ENCODE assay signal across 8 mouse cellular contexts in the genomic region with DNA sequence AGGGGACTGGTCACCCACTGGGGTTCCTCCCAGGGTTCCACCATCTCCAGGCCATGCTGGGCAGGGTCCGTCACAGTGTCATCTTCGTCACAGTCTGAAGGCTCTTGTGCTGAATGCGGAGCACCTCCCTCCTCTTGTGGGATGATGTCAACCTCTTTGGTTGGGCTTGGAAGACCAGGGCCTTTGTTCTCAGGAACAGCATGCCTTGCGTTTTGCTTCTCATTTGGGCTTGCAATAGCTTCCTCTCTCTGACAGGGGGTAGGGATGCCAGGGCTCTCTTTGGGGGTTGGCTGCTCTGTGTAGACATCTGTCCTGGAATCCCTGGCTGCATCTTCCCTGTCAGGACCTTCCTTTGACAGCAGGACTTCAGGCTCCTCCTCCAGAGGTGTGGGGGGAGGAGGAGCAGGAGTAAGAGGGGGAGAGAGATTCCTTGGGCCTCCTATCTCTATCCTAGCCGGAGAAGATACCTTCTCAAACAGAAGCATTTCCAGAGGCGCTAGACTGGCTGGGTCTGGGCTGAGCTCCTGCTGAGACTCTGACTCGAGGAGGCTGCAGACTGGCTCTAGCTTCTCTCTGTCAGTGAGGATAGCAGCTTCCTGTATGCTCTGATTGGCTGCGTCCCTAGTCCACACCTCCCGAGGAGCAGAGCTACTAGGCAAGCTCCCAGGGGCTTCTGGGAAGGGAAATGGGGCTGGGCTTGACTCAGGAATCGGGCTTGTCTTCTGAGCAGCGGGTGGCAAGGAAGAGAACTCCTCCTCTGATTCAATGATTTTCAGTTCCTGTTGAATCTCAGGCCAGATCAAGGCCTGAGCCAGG. TPM values are rescaled to one million over a fixed set of nuclear protein-coding genes. Genes with fewer than 3 reads are reported as not detected.
DNase-seq lines count a peak whose midpoint lies in the region; ATAC-seq and TF ChIP-seq lines count a peak whose summit lies in the region.

No protein-coding gene starts in this region.

- WGBS in kidney, postnatal 0 days, result 59% methylated on average over 11 of the region's 11 CpGs
- 49% methylated on average over 11 of the region's 11 CpGs for WGBS in heart, postnatal 0 days
- WGBS in stomach, postnatal 0 days, result 46% methylated on average over 11 of the region's 11 CpGs

- 0 out of 2 replicates have a peak, but pooled peaks cover 6% of the 10 kb centered on the region for H3K36me3 ChIP-seq in kidney, postnatal 0 days (ENCODE audit: insufficient read depth, low read length)
- H3K36me3 ChIP-seq in G1E (replicated peaks), result no peaks in the 10 kb centered on the region
- H3K36me3 ChIP-seq in heart, postnatal 0 days (replicated peaks; ENCODE audit: control insufficient read depth, insufficient read depth, low read length), result peaks cover 96% of the 10 kb centered on the region
- H3K36me3 ChIP-seq in stomach, postnatal 0 days (ENCODE audit: control insufficient read depth, insufficient read depth, low read length), result no peaks in the 10 kb centered on the region; the same call in 1 of the 2 replicates

- no peak overlapping the region for H3K4me2 ChIP-seq in kidney, postnatal 0 days (ENCODE audit: low read length)
- H3K4me2 ChIP-seq in heart, postnatal 0 days (ENCODE audit: low read depth, low read length), result no peak overlapping the region
- no peak overlapping the region for H3K4me2 ChIP-seq in stomach, postnatal 0 days (replicated peaks; ENCODE audit: low read depth)

- no peaks in the 10 kb centered on the region for H3K27me3 ChIP-seq in kidney, postnatal 0 days (ENCODE audit: insufficient read depth, low read length)
- H3K27me3 ChIP-seq in G1E (ENCODE audit: insufficient read depth, low read length), result peaks cover 8% of the 10 kb centered on the region
- H3K27me3 ChIP-seq in heart, postnatal 0 days (ENCODE audit: control insufficient read depth, insufficient read depth, low read length), result no peaks in the 10 kb centered on the region
- H3K27me3 ChIP-seq in stomach, postnatal 0 days (ENCODE audit: control insufficient read depth, insufficient read depth, low read length), result no peaks in the 10 kb centered on the region

- peak; percentile 12 for DNase-seq in kidney, postnatal 0 days (ENCODE audit: low spot score)
- no peak for DNase-seq in kidney, postnatal 14 days
- DNase-seq in G1E (ENCODE audit: low spot score), result peak; percentile 15
- DNase-seq in cerebellum, postnatal 10 days, result peak; percentile 66 to 71
- peak; percentile 30 for DNase-seq in heart, postnatal 0 days (ENCODE audit: low spot score)
- DNase-seq in left cerebral cortex, postnatal 14 days (ENCODE audit: low spot score in 2 of 2), result peak; percentile 12 to 52
- DNase-seq in stomach, postnatal 0 days (ENCODE audit: low spot score), result no peak
- DNase-seq in ovary, adult 18-20 months (ENCODE audit: low spot score), result no peak

- intact Hi-C loops in left cerebral cortex, postnatal 14 days (cut with DNase I), result no loop called here

- no peaks in the 10 kb centered on the region for H3K4me1 ChIP-seq in kidney, postnatal 0 days (replicated peaks; ENCODE audit: insufficient read depth, low read length)
- H3K4me1 ChIP-seq in G1E (ENCODE audit: insufficient read depth, low read depth, low read length), result 0 out of 2 replicates have a peak, but pooled peaks cover 6% of the 10 kb centered on the region
- no peaks in the 10 kb centered on the region for H3K4me1 ChIP-seq in heart, postnatal 0 days (ENCODE audit: control insufficient read depth, insufficient read depth)
- H3K4me1 ChIP-seq in stomach, postnatal 0 days (replicated peaks; ENCODE audit: control insufficient read depth, insufficient read depth), result no peaks in the 10 kb centered on the region

- no peaks in the 10 kb centered on the region for H3K9me3 ChIP-seq in kidney, postnatal 0 days (replicated peaks; ENCODE audit: low read length)
- no peaks in the 10 kb centered on the region for H3K9me3 ChIP-seq in G1E (replicated peaks)
- no peaks in the 10 kb centered on the region for H3K9me3 ChIP-seq in heart, postnatal 0 days (replicated peaks; ENCODE audit: control insufficient read depth, low read length)
- no peaks in the 10 kb centered on the region for H3K9me3 ChIP-seq in stomach, postnatal 0 days (ENCODE audit: control insufficient read depth, low read length)

- peak; percentile 52; the same call in 1 of the 2 replicates for ATAC-seq in kidney, postnatal 0 days (replicated peaks; ENCODE audit: low FRiP score, low read depth)
- ATAC-seq in G1E (ENCODE audit: extremely low read depth, insufficient number of reproducible peaks, low FRiP score, poor library complexity, severe bottlenecking), result peak; percentile 57
- ATAC-seq in heart, postnatal 0 days (ENCODE audit: insufficient read depth, low read depth), result peak; percentile 43; the same call in 1 of the 2 replicates
- ATAC-seq in stomach, postnatal 0 days (ENCODE audit: low FRiP score, low TSS enrichment), result peak; percentile 51; the same call in 1 of the 2 replicates

- no peak overlapping the region for H3K27ac ChIP-seq in kidney, postnatal 0 days
- H3K27ac ChIP-seq in heart, postnatal 0 days (ENCODE audit: low read depth), result no peak overlapping the region
- no peak overlapping the region for H3K27ac ChIP-seq in stomach, postnatal 0 days (replicated peaks)

- H3K4me3 ChIP-seq in kidney, postnatal 0 days (replicated peaks; ENCODE audit: low read depth, low read length), result no peak overlapping the region
- no peak overlapping the region; the same call in 1 of the 2 replicates for H3K4me3 ChIP-seq in G1E (ENCODE audit: low read depth, low read length)
- H3K4me3 ChIP-seq in heart, postnatal 0 days (ENCODE audit: low read depth, low read length), result no peak overlapping the region
- H3K4me3 ChIP-seq in stomach, postnatal 0 days (ENCODE audit: low read depth, low read length), result no peak overlapping the region

- no peak for TF ChIP-seq CTCF in kidney, postnatal 0 days (IDR thresholded peaks at IDR 0.05; ENCODE audit: low read depth)
- no peak for TF ChIP-seq CTCF in G1E (IDR thresholded peaks at IDR 0.05; ENCODE audit: low read depth, low read length)
- TF ChIP-seq CTCF in heart, postnatal 0 days (IDR thresholded peaks at IDR 0.05; ENCODE audit: low read depth), result no peak
- no peak for TF ChIP-seq CTCF in stomach, postnatal 0 days (IDR thresholded peaks at IDR 0.05; ENCODE audit: low read depth)

- H3K9ac ChIP-seq in kidney, postnatal 0 days (ENCODE audit: low read depth, low read length), result no peak overlapping the region
- no peak overlapping the region for H3K9ac ChIP-seq in heart, postnatal 0 days (replicated peaks; ENCODE audit: low read depth, low read length)
- H3K9ac ChIP-seq in stomach, postnatal 0 days (ENCODE audit: low read length), result no peak overlapping the region

- no peak for TF ChIP-seq EP300 in heart, postnatal 0 days (IDR thresholded peaks at IDR 0.05; ENCODE audit: low read depth)
- TF ChIP-seq EP300 in stomach, postnatal 0 days (optimal IDR thresholded peaks at IDR 0.05), result no peak

RNA-seq across cellular contexts. Expression of a gene that starts 44.7 kb away (rescaled TPM):
- 70.3 and 74.6 TPM in 2 replicates for polyA plus RNA-seq in kidney, postnatal 0 days (2015; fragmentation: Nextera tagmentation; extraction: Ambion mirVana)
- total RNA-seq in G1E (2014; fragmentation: Nextera tagmentation) (148 and 206 TPM in 2 replicates), G1E (2017) (53.5 and 62.1 TPM in 2 replicates)
- 10.7 and 17.3 TPM in 2 replicates for polyA plus RNA-seq in G1E (2012)
- total RNA-seq in heart, postnatal 0 days (2014; rRNA removed; ENCODE audit: low replicate concordance), result 11.7 and 28.7 TPM in 2 replicates
- 23.3 and 23.8 TPM in 2 replicates for polyA plus RNA-seq in heart, postnatal 0 days (2015; fragmentation: Nextera tagmentation; extraction: Ambion mirVana)
- total RNA-seq in left cerebral cortex, postnatal 14 days (2021), result 10 to 100 TPM; 21.7 to 24.5 TPM
- polyA plus RNA-seq in stomach, postnatal 0 days (2015; fragmentation: Nextera tagmentation; extraction: Ambion mirVana), result 44.6 and 48.9 TPM in 2 replicates

RNA-seq across cellular contexts. Expression of a gene that starts 53.1 kb away (rescaled TPM):
- polyA plus RNA-seq in kidney, postnatal 0 days (2015; fragmentation: Nextera tagmentation; extraction: Ambion mirVana), result 43.2 and 44.1 TPM in 2 replicates
- total RNA-seq in G1E (2014; fragmentation: Nextera tagmentation) (74.7 and 79.0 TPM in 2 replicates), G1E (2017) (26.1 and 35.0 TPM in 2 replicates)
- 8.8 and 10.0 TPM in 2 replicates for polyA plus RNA-seq in G1E (2012)
- total RNA-seq in heart, postnatal 0 days (2014; rRNA removed; ENCODE audit: low replicate concordance), result 17.6 and 20.5 TPM in 2 replicates
- polyA plus RNA-seq in heart, postnatal 0 days (2015; fragmentation: Nextera tagmentation; extraction: Ambion mirVana), result 13.3 and 13.8 TPM in 2 replicates
- 10 to 100 TPM; 37.1 to 43.1 TPM for total RNA-seq in left cerebral cortex, postnatal 14 days (2021)
- 16.0 and 16.3 TPM in 2 replicates for polyA plus RNA-seq in stomach, postnatal 0 days (2015; fragmentation: Nextera tagmentation; extraction: Ambion mirVana)

Comparison
In these comparisons a context has a peak if more than half of its experiments do, and no peak if none do; other contexts are left out.
1. DNase-seq: peak in kidney, postnatal 0 days (single experiment), G1E (single experiment), cerebellum, postnatal 10 days (2 of 2), heart, postnatal 0 days (single experiment) and left cerebral cortex, postnatal 14 days (2 of 2); none in kidney, postnatal 14 days (single experiment), stomach, postnatal 0 days (single experiment) and ovary, adult 18-20 months (single experiment).
2. Peak in every context shown above with its lines, with median percentiles within 50 percentile points of each other: ATAC-seq.